Mouse (Mus musculus): ENCODE measurements around the gene Mycbp2.

- TF ChIP-seq CTCF (IDR thresholded peaks at IDR 0.05; ENCODE audit: borderline replicate concordance, insufficient read depth, low read length) (no peak), POLR2A (IDR thresholded peaks at IDR 0.05; ENCODE audit: low read depth, low read length) (no peak)
Observed at GRCm38 (mm10) chr14:103256866-103257265, 89.7 kb downstream of the Mycbp2 start.
